Mouse (Mus musculus): ENCODE measurements around the gene Gga1.

- TF ChIP-seq CTCF (IDR thresholded peaks at IDR 0.05; ENCODE audit: low read depth) (no peak), EP300 (IDR thresholded peaks at IDR 0.05; ENCODE audit: low read depth) (no peak)
Measured at GRCm38 (mm10) chr15:78873803-78874435, 3.1 kb upstream of the Gga1 start.
